Mouse (Mus musculus) heart, postnatal 0 days (tissue): Measurements from ENCODE around the gene Entpd5.

ENCODE experiments used
- CTCF ChIP-seq: IDR thresholded peaks from 2 replicates; pipeline ENCODE4 v1.5.1; 2016; ENCODE audit warnings: antibody characterized with exemption, control low read depth, low read depth
- EP300 ChIP-seq: IDR thresholded peaks from 2 replicates; pipeline ENCODE4 v1.6.1; 2016; ENCODE audit warnings: antibody characterized with exemption, low read depth

- TF ChIP-seq EP300: no peak
- no peak for TF ChIP-seq CTCF
Observed at GRCm38 (mm10) chr12:84402923-84403322, 5.9 kb downstream of the Entpd5 start.
